Mouse (Mus musculus): ENCODE data around the gene Hgd. TPM values are rescaled to one million over a fixed set of nuclear protein-coding genes. Genes with fewer than 3 reads are reported as not detected.

Gene Hgd
- polyA plus RNA-seq, 1 experiment: not detected

GRCm38 (mm10) chr16:37567113-37568050, 12.6 kb upstream of the Hgd start:
- Histone ChIP-seq H3K4me3 (ENCODE audit: insufficient read depth, low read depth, low read length) (no peak overlapping the region), H3K4me1 (ENCODE audit: control insufficient read depth, insufficient read depth, insufficient read length, low read length) (no peaks in the 10 kb centered on the region), H3K27ac (replicated peaks; ENCODE audit: low read depth, low read length) (no peak overlapping the region)

- no peaks in the 10 kb centered on the region for H3K4me1 ChIP-seq (ENCODE audit: control insufficient read depth, insufficient read depth, insufficient read length, low read length)
- no peak overlapping the region for H3K4me3 ChIP-seq (ENCODE audit: insufficient read depth, low read depth, low read length)
- no peak overlapping the region for H3K27ac ChIP-seq (replicated peaks; ENCODE audit: low read depth, low read length)
These were observed 8.4 kb upstream of the Hgd start for GRCm38 (mm10) chr16:37571554-37571953.

DNA sequence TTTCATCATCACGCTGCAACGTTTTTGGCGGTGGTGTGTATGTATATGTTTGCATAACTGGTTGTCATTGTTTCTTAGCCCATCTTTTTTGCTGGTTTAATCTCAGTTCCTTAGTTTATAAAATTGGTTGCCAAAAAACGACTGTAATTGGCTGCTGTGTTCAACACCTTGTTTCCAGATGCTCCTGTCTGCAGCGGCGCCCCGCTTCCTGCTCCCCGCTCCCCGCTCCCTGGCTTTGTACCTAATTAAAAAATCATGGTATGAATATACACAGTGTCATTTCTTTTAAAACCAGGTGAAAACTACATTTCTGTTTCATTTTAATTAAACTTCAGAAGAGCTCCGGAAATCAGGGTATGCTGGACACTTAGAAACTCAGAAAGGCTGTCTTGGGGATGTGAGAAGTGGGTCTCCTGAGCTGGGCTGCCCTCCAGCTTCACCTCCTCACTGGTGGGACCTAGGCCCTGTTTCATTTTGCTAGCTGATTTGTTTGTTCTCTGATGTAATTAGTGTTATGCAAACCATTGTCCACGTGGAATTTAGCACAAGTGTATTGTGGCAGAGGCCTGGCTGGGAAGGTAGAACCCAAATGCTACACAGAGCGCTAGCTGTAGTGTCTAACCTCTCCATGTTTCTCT, 7.7 kb upstream of the Hgd start:
- Histone ChIP-seq H3K27ac (replicated peaks; ENCODE audit: low read depth, low read length) (no peak overlapping the region), H3K4me1 (ENCODE audit: control insufficient read depth, insufficient read depth, insufficient read length, low read length) (no peaks in the 10 kb centered on the region), H3K4me3 (ENCODE audit: insufficient read depth, low read depth, low read length) (no peak overlapping the region)

DNA sequence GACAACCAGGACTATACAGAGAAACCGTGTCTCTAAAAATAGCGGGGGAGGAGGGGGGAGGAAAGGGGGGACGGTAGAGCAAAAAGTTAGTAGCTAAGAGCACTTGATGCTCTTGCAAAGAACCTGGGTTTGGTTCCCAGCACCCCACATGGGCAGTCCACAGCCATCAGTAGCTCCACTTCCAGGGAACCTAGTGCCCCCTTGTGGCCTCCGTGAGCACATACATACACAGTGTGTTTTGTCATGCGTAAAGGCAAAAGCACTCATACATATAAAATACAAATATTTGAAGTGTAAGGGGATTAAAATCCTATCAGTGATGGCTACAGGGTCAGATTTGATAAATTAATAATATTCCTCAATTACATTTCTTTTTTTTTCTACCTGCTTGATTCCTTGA, 6.9 kb upstream of the Hgd start:
- H3K4me3 ChIP-seq (ENCODE audit: insufficient read depth, low read depth, low read length): no peak overlapping the region
- H3K27ac ChIP-seq (replicated peaks; ENCODE audit: low read depth, low read length): no peak overlapping the region
- no peaks in the 10 kb centered on the region for H3K4me1 ChIP-seq (ENCODE audit: control insufficient read depth, insufficient read depth, insufficient read length, low read length)

- Histone ChIP-seq H3K27ac (replicated peaks; ENCODE audit: low read depth, low read length) (no peak overlapping the region), H3K4me1 (ENCODE audit: control insufficient read depth, insufficient read depth, insufficient read length, low read length) (no peaks in the 10 kb centered on the region), H3K4me3 (ENCODE audit: insufficient read depth, low read depth, low read length) (no peak overlapping the region)
These were observed 4.6 kb upstream of the Hgd start for GRCm38 (mm10) chr16:37575325-37575724.

DNA sequence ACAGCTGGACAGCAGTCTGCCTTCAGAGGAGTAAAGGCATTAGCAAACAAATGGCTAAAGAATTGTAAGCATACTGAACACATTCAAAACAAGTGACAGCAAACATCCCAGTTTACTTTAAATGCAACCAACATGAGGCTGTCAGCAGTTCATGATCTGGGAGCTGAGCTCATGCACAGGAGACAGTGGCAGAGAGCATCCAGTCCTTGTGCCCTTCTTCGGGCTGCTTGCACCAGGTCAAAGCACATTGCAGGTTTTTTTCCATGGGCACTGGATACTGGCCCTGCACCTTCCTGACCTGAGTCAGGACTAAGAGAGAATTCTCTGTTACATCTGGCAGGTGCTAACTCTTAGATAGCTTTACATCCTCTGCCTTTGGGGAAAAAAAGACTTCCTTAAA, 362 bp upstream of the Hgd start:
- Histone ChIP-seq H3K4me1 (ENCODE audit: control insufficient read depth, insufficient read depth, insufficient read length, low read length) (no peaks in the 10 kb centered on the region), H3K4me3 (ENCODE audit: insufficient read depth, low read depth, low read length) (no peak overlapping the region), H3K27ac (replicated peaks; ENCODE audit: low read depth, low read length) (no peak overlapping the region)

- Histone ChIP-seq H3K27ac (replicated peaks; ENCODE audit: low read depth, low read length) (no peak overlapping the region), H3K4me3 (ENCODE audit: insufficient read depth, low read depth, low read length) (no peak overlapping the region)
These were observed 698 bp downstream of the Hgd start for GRCm38 (mm10) chr16:37580651-37581050.

GRCm38 (mm10) chr16:37581901-37582300, 1.9 kb downstream of the Hgd start:
- Histone ChIP-seq H3K27ac (replicated peaks; ENCODE audit: low read depth, low read length) (no peak overlapping the region), H3K4me1 (ENCODE audit: control insufficient read depth, insufficient read depth, insufficient read length, low read length) (no peaks in the 10 kb centered on the region), H3K4me3 (ENCODE audit: insufficient read depth, low read depth, low read length) (no peak overlapping the region)

More at GRCm38 (mm10) chr16:37580651-37581050, 698 bp downstream of the Hgd start:
- H3K4me1 ChIP-seq (ENCODE audit: control insufficient read depth, insufficient read depth, insufficient read length, low read length): no peaks in the 10 kb centered on the region

DNA sequence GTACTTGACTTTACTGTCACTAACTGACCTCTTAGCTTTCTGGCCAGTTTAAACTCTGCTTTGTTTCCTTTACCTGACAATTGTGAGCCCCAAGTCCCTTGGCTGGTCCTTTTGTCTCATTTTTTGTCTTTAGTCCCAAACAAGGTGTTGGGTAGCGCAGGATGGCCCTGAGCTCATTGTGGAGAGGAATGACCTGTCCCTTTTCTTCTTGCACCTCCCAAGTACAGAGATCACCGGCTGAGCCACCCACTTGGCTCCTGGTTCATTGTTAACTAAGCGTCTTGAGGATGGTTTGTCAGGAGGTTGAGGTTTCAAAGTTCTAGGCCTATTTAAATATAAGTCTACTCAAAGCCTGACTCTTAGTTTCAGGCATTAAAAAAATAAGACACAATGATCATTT, 3.4 kb downstream of the Hgd start:
- no peak overlapping the region for H3K27ac ChIP-seq (replicated peaks; ENCODE audit: low read depth, low read length)
- H3K4me3 ChIP-seq (ENCODE audit: insufficient read depth, low read depth, low read length): no peak overlapping the region
- no peaks in the 10 kb centered on the region for H3K4me1 ChIP-seq (ENCODE audit: control insufficient read depth, insufficient read depth, insufficient read length, low read length)

DNA sequence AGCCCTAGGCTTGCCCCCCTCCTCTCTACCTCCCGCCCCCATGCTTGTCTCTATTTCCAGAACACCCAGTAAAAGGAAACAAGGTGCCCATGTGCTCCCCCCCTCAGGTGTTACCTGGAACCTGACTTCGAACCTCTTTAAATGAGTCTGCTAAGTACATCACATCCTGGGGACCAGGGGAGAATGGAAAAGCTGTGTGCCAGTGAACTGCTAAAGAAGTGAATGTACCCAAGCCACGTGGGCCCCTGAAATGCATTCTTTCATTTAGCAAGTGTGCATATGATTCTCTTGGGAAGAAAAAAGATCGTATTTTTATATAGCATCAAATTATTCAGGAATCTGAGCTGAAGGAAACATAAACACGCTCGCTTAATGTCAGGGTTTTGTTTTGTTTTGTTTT, 3.8 kb downstream of the Hgd start:
- no peak overlapping the region for H3K4me3 ChIP-seq (ENCODE audit: insufficient read depth, low read depth, low read length)
- H3K4me1 ChIP-seq (ENCODE audit: control insufficient read depth, insufficient read depth, insufficient read length, low read length): no peaks in the 10 kb centered on the region
- no peak overlapping the region for H3K27ac ChIP-seq (replicated peaks; ENCODE audit: low read depth, low read length)

DNA sequence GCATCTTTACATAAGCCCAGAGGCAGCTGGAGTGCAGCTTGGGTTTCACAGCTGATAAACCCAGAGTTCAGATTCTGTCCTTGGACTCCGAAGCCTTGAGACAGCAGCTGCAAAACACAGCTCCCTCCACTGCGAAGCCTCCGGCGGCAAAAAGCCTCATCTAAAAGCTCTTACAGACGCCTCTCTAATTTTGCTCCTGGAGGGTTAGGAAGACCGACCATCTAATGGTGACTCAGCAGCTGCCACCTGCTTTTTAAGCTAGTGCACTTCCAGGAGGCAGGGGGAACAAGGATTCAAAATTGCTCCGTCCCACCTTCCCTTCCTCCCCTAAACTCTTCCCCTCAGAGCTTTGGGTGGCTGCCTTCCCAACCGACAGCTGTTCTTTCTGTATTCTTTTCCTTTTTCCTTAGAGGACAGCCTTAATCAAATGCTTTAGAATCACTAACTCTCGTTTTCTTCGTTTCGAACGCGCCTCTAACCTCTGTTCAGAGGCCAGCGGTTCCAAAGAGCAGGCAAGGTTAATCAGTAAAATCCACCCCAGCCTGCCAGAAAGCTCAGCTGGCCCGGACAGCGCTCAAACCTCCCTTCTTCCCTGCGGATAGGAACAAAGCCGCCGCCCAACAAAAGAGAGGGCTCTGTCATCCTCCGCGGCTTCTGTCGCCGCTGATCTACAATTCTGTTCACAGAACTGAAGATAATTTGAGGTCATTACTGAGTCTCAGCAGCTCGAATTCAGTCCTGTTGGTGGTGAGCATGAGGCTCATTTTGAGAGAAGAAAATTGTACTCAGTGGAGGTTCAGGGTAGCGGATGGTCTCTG, 4.5 kb downstream of the Hgd start:
- peak overlapping the region; percentile 39 for H3K4me3 ChIP-seq (ENCODE audit: insufficient read depth, low read depth, low read length)
- no peak overlapping the region for H3K27ac ChIP-seq (replicated peaks; ENCODE audit: low read depth, low read length)
- H3K4me1 ChIP-seq (ENCODE audit: control insufficient read depth, insufficient read depth, insufficient read length, low read length): no peaks in the 10 kb centered on the region

DNA sequence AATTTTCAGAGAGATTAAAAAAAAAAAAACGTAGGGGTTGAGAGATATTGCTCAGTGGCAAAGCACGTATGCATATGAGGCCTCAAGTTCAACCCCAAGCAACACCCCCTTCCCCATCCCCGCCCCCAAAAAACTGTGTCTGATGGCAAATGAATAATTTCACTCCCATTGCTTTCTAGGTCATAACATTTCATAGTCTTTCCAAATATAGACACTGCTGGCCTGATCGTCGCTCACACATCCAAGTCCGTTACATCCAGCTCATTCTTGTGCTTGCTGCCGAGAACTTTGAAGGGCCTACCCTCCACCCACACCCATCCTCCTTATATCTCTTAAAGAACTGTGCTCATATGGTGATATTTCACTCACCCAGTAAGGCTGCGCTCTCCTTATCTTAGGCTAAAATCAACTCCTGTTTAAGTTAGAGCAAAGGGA, 5.2 kb downstream of the Hgd start:
- Histone ChIP-seq H3K4me1 (ENCODE audit: control insufficient read depth, insufficient read depth, insufficient read length, low read length) (no peaks in the 10 kb centered on the region), H3K27ac (replicated peaks; ENCODE audit: low read depth, low read length) (no peak overlapping the region), H3K4me3 (ENCODE audit: insufficient read depth, low read depth, low read length) (no peak overlapping the region)

DNA sequence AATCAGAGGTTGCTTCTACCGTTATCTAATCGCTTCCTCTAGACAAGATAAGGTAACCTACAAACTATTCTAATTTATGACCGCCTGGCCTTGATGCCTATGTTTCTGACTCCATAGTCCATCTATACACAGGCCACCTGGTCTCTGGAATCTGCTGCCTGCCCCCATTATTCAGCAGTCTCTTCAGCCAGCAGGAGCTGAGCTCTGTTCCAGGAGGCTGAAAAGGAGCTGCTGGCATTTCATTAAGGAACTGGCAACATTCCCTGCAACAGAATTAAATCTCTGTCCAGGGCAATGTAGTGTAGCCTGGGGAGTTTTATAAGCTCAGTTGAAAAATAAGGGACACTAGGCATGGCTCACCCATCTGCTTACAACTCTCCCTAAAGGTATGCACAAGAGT, 11.0 kb downstream of the Hgd start:
- Histone ChIP-seq H3K4me1 (ENCODE audit: control insufficient read depth, insufficient read depth, insufficient read length, low read length) (no peaks in the 10 kb centered on the region), H3K27ac (replicated peaks; ENCODE audit: low read depth, low read length) (no peak overlapping the region), H3K4me3 (ENCODE audit: insufficient read depth, low read depth, low read length) (no peak overlapping the region)

DNA sequence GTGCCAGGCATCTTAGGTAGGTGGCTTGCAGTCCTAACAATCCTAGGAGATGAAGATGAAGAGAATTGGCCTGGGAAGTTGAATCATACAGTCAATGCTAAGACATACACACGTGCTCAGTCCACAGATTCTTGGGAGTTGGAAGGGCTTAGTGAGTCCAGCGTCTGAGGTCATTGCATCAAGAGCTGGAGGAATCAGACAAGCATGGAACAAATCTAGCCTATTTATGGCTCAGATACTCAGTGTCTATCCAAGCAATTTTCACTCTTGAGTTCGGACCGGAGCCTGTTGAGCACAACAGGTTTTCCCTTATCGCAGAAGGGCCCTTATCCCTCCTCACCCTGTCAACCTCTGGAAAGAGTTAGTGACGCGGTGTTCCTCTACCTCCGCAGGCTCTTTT, 11.6 kb downstream of the Hgd start:
- no peaks in the 10 kb centered on the region for H3K4me1 ChIP-seq (ENCODE audit: control insufficient read depth, insufficient read depth, insufficient read length, low read length)
- H3K27ac ChIP-seq (replicated peaks; ENCODE audit: low read depth, low read length): no peak overlapping the region
- no peak overlapping the region for H3K4me3 ChIP-seq (ENCODE audit: insufficient read depth, low read depth, low read length)

DNA sequence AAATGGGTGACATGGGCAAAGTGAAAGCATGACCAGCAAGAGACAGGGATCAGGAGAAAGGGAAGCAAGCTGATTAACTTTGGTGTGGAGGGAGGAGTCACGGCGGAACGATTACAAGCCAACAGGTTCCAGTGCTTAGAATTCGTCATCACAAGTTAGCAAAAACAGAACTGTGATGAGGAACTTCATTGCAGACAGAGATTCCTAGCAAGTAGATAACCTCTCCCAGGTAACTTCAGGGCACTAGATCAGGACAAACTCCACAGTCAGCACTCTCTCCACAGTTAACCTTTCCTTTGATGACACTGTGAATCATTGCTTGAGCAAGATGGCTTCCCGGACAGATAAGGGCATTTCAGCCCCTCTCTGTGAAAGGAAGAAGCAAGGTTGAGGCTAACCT, 17.5 kb downstream of the Hgd start:
- no peak overlapping the region for H3K27ac ChIP-seq (replicated peaks; ENCODE audit: low read depth, low read length)
- no peak overlapping the region for H3K4me3 ChIP-seq (ENCODE audit: insufficient read depth, low read depth, low read length)
- H3K4me1 ChIP-seq (ENCODE audit: control insufficient read depth, insufficient read depth, insufficient read length, low read length): no peaks in the 10 kb centered on the region
